Mouse (Mus musculus): Measurements from ENCODE around the gene Cops7a. TPM values are rescaled to one million over a fixed set of nuclear protein-coding genes. Genes with fewer than 3 reads are reported as not detected.

The Cops7a gene
- polyA plus RNA-seq, 1 experiment, result 142 TPM

DNA sequence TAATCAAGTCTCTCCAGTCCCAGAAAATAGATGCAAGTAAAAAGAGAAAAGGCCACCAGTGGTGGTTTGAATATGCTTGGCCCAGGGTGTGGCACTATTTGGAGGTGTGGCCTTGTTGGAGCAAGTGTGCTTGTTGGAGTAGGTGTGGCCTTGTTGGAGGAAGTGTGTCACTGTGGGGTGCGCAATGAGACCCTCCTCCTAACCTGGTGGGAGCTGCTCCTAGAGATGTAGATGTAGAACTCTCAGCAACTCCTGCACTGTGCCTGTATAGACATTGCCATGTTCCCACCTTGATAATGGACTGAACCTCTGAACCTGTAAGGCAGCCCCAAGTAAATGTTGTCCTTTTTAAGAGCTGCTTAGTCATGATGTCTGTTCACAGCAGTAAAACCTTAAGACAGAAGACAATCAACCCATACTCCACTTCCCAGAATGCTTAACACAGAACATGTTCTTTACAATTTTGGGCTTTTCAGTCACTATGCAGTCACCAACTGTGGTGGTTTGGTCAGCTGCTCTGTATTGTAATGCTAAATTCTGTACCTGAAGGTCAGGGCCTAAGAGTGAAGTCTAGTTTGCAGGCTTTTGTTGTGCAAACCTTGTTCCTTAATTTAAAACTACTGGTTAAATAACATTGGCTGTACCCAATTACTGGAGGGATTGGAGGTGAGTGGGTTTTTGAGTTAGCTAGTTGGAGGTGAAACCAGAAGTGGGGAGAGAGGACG lies 11.2 kb downstream of the Cops7a start:
- no peak for TF ChIP-seq TCF12 (IDR thresholded peaks at IDR 0.05; ENCODE audit: insufficient read depth, poor library complexity, severe bottlenecking)
- no peak for TF ChIP-seq MYOD1 (IDR thresholded peaks at IDR 0.05; ENCODE audit: control insufficient read depth in 1 of 3, insufficient read length in 2 of 3, low read depth in 2 of 3)
- no peak for TF ChIP-seq TCF3 (IDR thresholded peaks at IDR 0.05; ENCODE audit: insufficient read length, low read depth)
- TF ChIP-seq SRF (IDR thresholded peaks at IDR 0.05; ENCODE audit: control insufficient read depth, insufficient read length, low read depth), result no peak
- no peak for TF ChIP-seq CEBPB (IDR thresholded peaks at IDR 0.05; ENCODE audit: insufficient read depth, poor library complexity, severe bottlenecking)
- TF ChIP-seq MAX (IDR thresholded peaks at IDR 0.05; ENCODE audit: low read depth), result no peak
- H3K27me3 ChIP-seq (ENCODE audit: control insufficient read depth, insufficient read depth, insufficient read length), result no peaks in the 10 kb centered on the region
- no peak overlapping the region for H3K4me2 ChIP-seq (ENCODE audit: low read depth)
- peaks cover 10% of the 10 kb centered on the region for H3K36me3 ChIP-seq (ENCODE audit: control insufficient read depth, insufficient read depth)
- H3K4me3 ChIP-seq, result no peak overlapping the region
- no peaks in the 10 kb centered on the region for H3K79me2 ChIP-seq (ENCODE audit: control insufficient read depth, insufficient read depth)
- no peak overlapping the region for H3ac ChIP-seq (ENCODE audit: control insufficient read depth, insufficient read length)

DNA sequence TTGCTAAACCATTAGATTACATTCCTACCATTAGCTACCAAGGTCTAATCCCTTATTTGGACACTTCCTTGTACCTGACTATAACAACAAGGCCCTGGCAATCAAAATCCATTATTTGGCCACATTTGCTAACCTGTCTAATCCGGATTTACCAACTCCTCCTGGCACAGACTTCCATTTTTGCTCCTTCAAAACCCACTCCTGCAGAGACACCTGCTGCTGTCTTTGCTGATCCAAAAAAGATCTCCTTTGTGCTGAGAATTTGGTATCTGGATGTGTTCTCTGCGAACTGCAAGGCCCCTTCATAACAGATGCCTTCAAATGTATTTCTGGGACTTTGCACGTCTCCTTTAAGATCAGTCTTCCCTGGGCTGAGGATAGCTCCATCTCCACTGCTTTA lies 21.8 kb downstream of the Cops7a start:
- no peak overlapping the region for H3K4me3 ChIP-seq
- H3K36me3 ChIP-seq (ENCODE audit: control insufficient read depth, insufficient read depth), result no peaks in the 10 kb centered on the region
- no peak overlapping the region for H3K4me2 ChIP-seq (ENCODE audit: low read depth)
- no peak for TF ChIP-seq POLR2AphosphoS2 (IDR thresholded peaks at IDR 0.05; ENCODE audit: insufficient read length, low read depth)
- TF ChIP-seq POLR2A (IDR thresholded peaks at IDR 0.05; ENCODE audit: insufficient read length, low read depth), result no peak
- TF ChIP-seq CEBPB (IDR thresholded peaks at IDR 0.05; ENCODE audit: insufficient read depth, poor library complexity, severe bottlenecking), result no peak
- no peak for TF ChIP-seq E2F4 (IDR thresholded peaks at IDR 0.05; ENCODE audit: insufficient read depth)
- no peak for TF ChIP-seq USF1 (IDR thresholded peaks at IDR 0.05; ENCODE audit: low read depth)
- no peak for TF ChIP-seq REST (IDR thresholded peaks at IDR 0.05; ENCODE audit: insufficient read depth, insufficient read length)
- H3K27me3 ChIP-seq (ENCODE audit: control insufficient read depth, insufficient read depth, insufficient read length), result no peaks in the 10 kb centered on the region
- no peaks in the 10 kb centered on the region for H3K79me2 ChIP-seq (ENCODE audit: control insufficient read depth, insufficient read depth)
- no peak overlapping the region for H3ac ChIP-seq (ENCODE audit: control insufficient read depth, insufficient read length)

DNA sequence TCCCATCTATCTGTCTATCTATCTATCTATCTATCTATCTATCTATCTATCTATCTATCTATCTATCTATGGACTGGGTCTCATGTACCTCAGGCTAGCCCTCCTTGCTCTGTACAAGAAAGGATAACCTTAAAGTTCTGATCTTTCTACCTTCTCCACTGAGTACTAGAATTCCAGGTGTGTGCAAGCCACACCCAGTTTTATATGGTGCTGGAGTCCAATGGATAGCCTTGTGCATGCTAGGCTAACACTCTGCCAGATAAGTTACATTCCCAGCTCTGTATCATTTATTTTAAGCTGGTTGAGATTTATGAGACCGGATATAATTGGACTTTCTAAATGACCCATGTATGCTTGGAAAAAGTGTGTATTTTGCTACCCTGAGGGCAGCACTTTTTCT lies 23.7 kb downstream of the Cops7a start:
- TF ChIP-seq POLR2A (IDR thresholded peaks at IDR 0.05; ENCODE audit: insufficient read length, low read depth) (no peak), SRF (IDR thresholded peaks at IDR 0.05; ENCODE audit: control insufficient read depth, insufficient read length, low read depth) (no peak), E2F4 (IDR thresholded peaks at IDR 0.05; ENCODE audit: insufficient read depth) (no peak), REST (IDR thresholded peaks at IDR 0.05; ENCODE audit: insufficient read depth, insufficient read length) (no peak), POLR2AphosphoS2 (IDR thresholded peaks at IDR 0.05; ENCODE audit: insufficient read length, low read depth) (no peak), TCF3 (IDR thresholded peaks at IDR 0.05; ENCODE audit: insufficient read length, low read depth) (no peak), MYOG (IDR thresholded peaks at IDR 0.05; ENCODE audit: control insufficient read depth in 1 of 3, insufficient read depth in 1 of 3, insufficient read length in 2 of 3, low read depth in 2 of 3) (no peak), MAX (IDR thresholded peaks at IDR 0.05; ENCODE audit: low read depth) (no peak), TCF12 (IDR thresholded peaks at IDR 0.05; ENCODE audit: insufficient read depth, poor library complexity, severe bottlenecking) (no peak), USF1 (IDR thresholded peaks at IDR 0.05; ENCODE audit: low read depth) (no peak)
- no peak overlapping the region for H3ac ChIP-seq (ENCODE audit: control insufficient read depth, insufficient read length)

DNA sequence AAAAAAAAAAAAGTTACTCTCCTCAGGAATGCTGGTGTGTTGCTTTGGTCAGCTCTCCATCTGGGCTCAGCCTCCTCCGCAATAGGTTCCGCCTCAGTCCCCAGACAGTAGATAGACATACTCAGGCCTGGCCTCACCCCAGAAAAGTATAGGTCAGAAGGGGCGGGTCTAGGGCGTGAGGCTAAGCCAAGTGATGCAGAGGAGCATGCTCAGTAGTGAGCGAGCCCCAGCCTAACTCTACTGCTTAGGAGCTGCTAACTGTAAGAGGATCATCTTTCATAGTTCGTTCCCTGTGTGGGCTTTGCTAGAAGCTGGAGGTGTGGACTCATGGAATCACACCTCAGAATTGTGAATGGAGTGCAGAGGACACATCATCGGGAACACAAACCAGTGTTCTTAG lies 26.8 kb downstream of the Cops7a start:
- peaks cover 16% of the 10 kb centered on the region for H3K36me3 ChIP-seq (ENCODE audit: control insufficient read depth, insufficient read depth)
- H3K27me3 ChIP-seq (ENCODE audit: control insufficient read depth, insufficient read depth, insufficient read length), result no peaks in the 10 kb centered on the region
- TF ChIP-seq REST (IDR thresholded peaks at IDR 0.05; ENCODE audit: insufficient read depth, insufficient read length) (no peak), POLR2A (IDR thresholded peaks at IDR 0.05; ENCODE audit: insufficient read length, low read depth) (no peak), TCF12 (IDR thresholded peaks at IDR 0.05; ENCODE audit: insufficient read depth, poor library complexity, severe bottlenecking) (no peak), POLR2AphosphoS2 (IDR thresholded peaks at IDR 0.05; ENCODE audit: insufficient read length, low read depth) (no peak), SRF (IDR thresholded peaks at IDR 0.05; ENCODE audit: control insufficient read depth, insufficient read length, low read depth) (no peak)
- no peak overlapping the region for H3K4me3 ChIP-seq
- H3ac ChIP-seq (ENCODE audit: control insufficient read depth, insufficient read length), result no peak overlapping the region
- no peak overlapping the region for H3K4me2 ChIP-seq (ENCODE audit: low read depth)
- peaks cover 8% of the 10 kb centered on the region for H3K79me2 ChIP-seq (ENCODE audit: control insufficient read depth, insufficient read depth)

More for the DNA sequence above, 23.7 kb downstream of the Cops7a start:
- H3K79me2 ChIP-seq (ENCODE audit: control insufficient read depth, insufficient read depth), result no peaks in the 10 kb centered on the region
- peaks cover under 1% of the 10 kb centered on the region for H3K36me3 ChIP-seq (ENCODE audit: control insufficient read depth, insufficient read depth)
- no peak overlapping the region for H3K4me3 ChIP-seq
- no peaks in the 10 kb centered on the region for H3K27me3 ChIP-seq (ENCODE audit: control insufficient read depth, insufficient read depth, insufficient read length)
- no peak overlapping the region for H3K4me2 ChIP-seq (ENCODE audit: low read depth)

DNA sequence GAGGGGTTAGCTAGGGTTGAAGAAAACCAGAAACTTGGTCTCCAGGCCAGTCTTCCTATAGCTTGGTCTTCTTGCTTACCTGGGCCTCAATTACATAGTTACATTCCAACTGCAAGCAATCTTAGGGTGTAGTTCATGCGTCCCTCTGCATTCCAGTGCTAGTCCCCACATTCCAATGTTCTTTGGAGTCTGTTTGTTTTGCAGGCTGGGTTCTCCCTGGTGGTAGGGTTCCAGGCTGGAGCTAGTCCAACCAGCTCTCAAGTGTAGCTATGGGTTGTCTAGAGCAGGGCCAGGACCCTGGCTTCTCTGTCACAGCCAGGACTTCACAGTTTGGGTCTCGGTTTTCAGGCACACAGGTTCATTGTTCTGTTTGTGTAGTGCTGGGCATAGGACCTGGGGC lies 27.8 kb downstream of the Cops7a start:
- TF ChIP-seq CEBPB (IDR thresholded peaks at IDR 0.05; ENCODE audit: insufficient read depth, poor library complexity, severe bottlenecking) (no peak), E2F4 (IDR thresholded peaks at IDR 0.05; ENCODE audit: insufficient read depth) (no peak), USF1 (IDR thresholded peaks at IDR 0.05; ENCODE audit: low read depth) (no peak), REST (IDR thresholded peaks at IDR 0.05; ENCODE audit: insufficient read depth, insufficient read length) (no peak), MYOG (IDR thresholded peaks at IDR 0.05; ENCODE audit: control insufficient read depth in 1 of 3, insufficient read depth in 1 of 3, insufficient read length in 2 of 3, low read depth in 2 of 3) (no peak), TCF3 (IDR thresholded peaks at IDR 0.05; ENCODE audit: insufficient read length, low read depth) (no peak), POLR2AphosphoS2 (IDR thresholded peaks at IDR 0.05; ENCODE audit: insufficient read length, low read depth) (no peak), TCF12 (IDR thresholded peaks at IDR 0.05; ENCODE audit: insufficient read depth, poor library complexity, severe bottlenecking) (no peak)
- no peaks in the 10 kb centered on the region for H3K27me3 ChIP-seq (ENCODE audit: control insufficient read depth, insufficient read depth, insufficient read length)
- H3K4me2 ChIP-seq (ENCODE audit: low read depth), result no peak overlapping the region
- H3K79me2 ChIP-seq (ENCODE audit: control insufficient read depth, insufficient read depth), result peaks cover 18% of the 10 kb centered on the region
- peaks cover 19% of the 10 kb centered on the region for H3K36me3 ChIP-seq (ENCODE audit: control insufficient read depth, insufficient read depth)
- no peak overlapping the region for H3ac ChIP-seq (ENCODE audit: control insufficient read depth, insufficient read length)
- H3K4me3 ChIP-seq, result no peak overlapping the region
